Mouse (Mus musculus): ENCODE measurements at regions not wholly inside any gene's neighbourhood (a gene's known extent, or its start where the extent isn't known, plus 50 kb on each side); places are given as distances from the start of the nearest gene placed in this dataset.

- Histone ChIP-seq H3K27me3 (ENCODE audit: control insufficient read depth, insufficient read depth, low read length) (no peaks in the 10 kb centered on the region), H3K9me3 (replicated peaks; ENCODE audit: control insufficient read depth, low read length) (no peaks in the 10 kb centered on the region), H3K4me3 (ENCODE audit: low read depth, low read length) (no peak overlapping the region), H3K4me1 (ENCODE audit: control insufficient read depth, insufficient read depth) (no peaks in the 10 kb centered on the region), H3K36me3 (replicated peaks; ENCODE audit: control insufficient read depth, insufficient read depth, low read length) (no peaks in the 10 kb centered on the region), H3K9ac (replicated peaks; ENCODE audit: low read depth, low read length) (no peak overlapping the region), H3K27ac (ENCODE audit: low read depth) (no peak overlapping the region), H3K4me2 (ENCODE audit: low read depth, low read length) (no peak overlapping the region)
- TF ChIP-seq EP300 (IDR thresholded peaks at IDR 0.05; ENCODE audit: low read depth), result no peak
- no peak for TF ChIP-seq CTCF (IDR thresholded peaks at IDR 0.05; ENCODE audit: low read depth)
- WGBS, result 51% methylated on average over 4 of the region's 4 CpGs
- DNase-seq (ENCODE audit: low spot score) (no peak), ATAC-seq (ENCODE audit: insufficient read depth, low read depth) (no peak)
Observed at GRCm38 (mm10) chr12:8107137-8107536, 100.8 kb upstream of the Ldah start.

GRCm38 (mm10) chr12:8109203-8109770 lies 98.6 kb upstream of the Ldah start:
- WGBS, result 60% methylated on average over 5 of the region's 5 CpGs
- DNase-seq (ENCODE audit: low spot score) (no peak), ATAC-seq (ENCODE audit: insufficient read depth, low read depth) (no peak)
- Histone ChIP-seq H3K36me3 (replicated peaks; ENCODE audit: control insufficient read depth, insufficient read depth, low read length) (no peaks in the 10 kb centered on the region), H3K4me2 (ENCODE audit: low read depth, low read length) (no peak overlapping the region), H3K27me3 (ENCODE audit: control insufficient read depth, insufficient read depth, low read length) (no peaks in the 10 kb centered on the region), H3K4me3 (ENCODE audit: low read depth, low read length) (no peak overlapping the region), H3K9me3 (replicated peaks; ENCODE audit: control insufficient read depth, low read length) (no peaks in the 10 kb centered on the region), H3K4me1 (ENCODE audit: control insufficient read depth, insufficient read depth) (no peaks in the 10 kb centered on the region), H3K27ac (ENCODE audit: low read depth) (no peak overlapping the region), H3K9ac (replicated peaks; ENCODE audit: low read depth, low read length) (no peak overlapping the region)
- no peak for TF ChIP-seq CTCF (IDR thresholded peaks at IDR 0.05; ENCODE audit: low read depth)

DNA sequence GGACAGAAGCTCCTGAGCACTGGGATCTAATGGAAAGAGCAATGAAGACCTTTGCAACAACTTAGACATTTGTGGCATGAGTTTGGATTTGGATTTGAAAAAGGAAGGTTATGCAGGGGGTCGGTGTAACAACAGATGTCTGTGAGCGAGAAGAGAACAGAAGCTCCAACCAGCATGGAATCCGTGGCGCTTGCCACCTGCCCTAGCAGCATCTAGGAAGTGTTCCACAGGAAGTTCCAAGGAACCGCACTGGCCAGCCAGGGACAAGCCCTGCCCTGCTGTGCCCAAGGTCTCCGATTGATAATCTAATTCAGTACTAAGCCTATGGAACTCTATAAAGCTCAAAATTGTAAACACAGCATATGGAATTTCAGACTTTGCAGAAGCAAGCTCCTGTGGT lies 98.0 kb upstream of the Ldah start:
- no peak overlapping the region for H3K4me3 ChIP-seq (ENCODE audit: low read depth, low read length)
- no peak for ATAC-seq (ENCODE audit: insufficient read depth, low read depth)
- no peak for TF ChIP-seq CTCF (IDR thresholded peaks at IDR 0.05; ENCODE audit: low read depth)
- TF ChIP-seq EP300 (IDR thresholded peaks at IDR 0.05; ENCODE audit: low read depth), result no peak
- H3K9me3 ChIP-seq (replicated peaks; ENCODE audit: control insufficient read depth, low read length), result no peaks in the 10 kb centered on the region
- H3K36me3 ChIP-seq (replicated peaks; ENCODE audit: control insufficient read depth, insufficient read depth, low read length), result no peaks in the 10 kb centered on the region
- H3K27me3 ChIP-seq (ENCODE audit: control insufficient read depth, insufficient read depth, low read length), result no peaks in the 10 kb centered on the region
- H3K27ac ChIP-seq (ENCODE audit: low read depth), result no peak overlapping the region
- H3K4me2 ChIP-seq (ENCODE audit: low read depth, low read length), result no peak overlapping the region
- no peak for DNase-seq (ENCODE audit: low spot score)
- H3K4me1 ChIP-seq (ENCODE audit: control insufficient read depth, insufficient read depth), result no peaks in the 10 kb centered on the region
- H3K9ac ChIP-seq (replicated peaks; ENCODE audit: low read depth, low read length), result no peak overlapping the region
- WGBS, result 79% methylated on average over 6 of the region's 6 CpGs

GRCm38 (mm10) chr12:8110297-8110696 lies 97.6 kb upstream of the Ldah start:
- 54% methylated on average over 4 of the region's 4 CpGs for WGBS
- no peak for ATAC-seq (ENCODE audit: insufficient read depth, low read depth)
- H3K4me2 ChIP-seq (ENCODE audit: low read depth, low read length), result no peak overlapping the region

GRCm38 (mm10) chr12:8111484-8111883 lies 96.4 kb upstream of the Ldah start:
- Histone ChIP-seq H3K4me3 (ENCODE audit: low read depth, low read length) (no peak overlapping the region), H3K9ac (replicated peaks; ENCODE audit: low read depth, low read length) (no peak overlapping the region), H3K9me3 (replicated peaks; ENCODE audit: control insufficient read depth, low read length) (no peaks in the 10 kb centered on the region), H3K27me3 (ENCODE audit: control insufficient read depth, insufficient read depth, low read length) (no peaks in the 10 kb centered on the region), H3K36me3 (replicated peaks; ENCODE audit: control insufficient read depth, insufficient read depth, low read length) (no peaks in the 10 kb centered on the region), H3K27ac (ENCODE audit: low read depth) (no peak overlapping the region), H3K4me2 (ENCODE audit: low read depth, low read length) (no peak overlapping the region), H3K4me1 (ENCODE audit: control insufficient read depth, insufficient read depth) (no peaks in the 10 kb centered on the region)
- WGBS, result 39% methylated on average over 4 of the region's 4 CpGs
- ATAC-seq (ENCODE audit: insufficient read depth, low read depth) (no peak), DNase-seq (ENCODE audit: low spot score) (no peak)
- TF ChIP-seq CTCF (IDR thresholded peaks at IDR 0.05; ENCODE audit: low read depth) (no peak), EP300 (IDR thresholded peaks at IDR 0.05; ENCODE audit: low read depth) (no peak)

More at GRCm38 (mm10) chr12:8110297-8110696, 97.6 kb upstream of the Ldah start:
- TF ChIP-seq CTCF (IDR thresholded peaks at IDR 0.05; ENCODE audit: low read depth) (no peak), EP300 (IDR thresholded peaks at IDR 0.05; ENCODE audit: low read depth) (no peak)
- H3K9ac ChIP-seq (replicated peaks; ENCODE audit: low read depth, low read length), result no peak overlapping the region
- no peak overlapping the region for H3K27ac ChIP-seq (ENCODE audit: low read depth)
- H3K9me3 ChIP-seq (replicated peaks; ENCODE audit: control insufficient read depth, low read length), result no peaks in the 10 kb centered on the region
- no peak overlapping the region for H3K4me3 ChIP-seq (ENCODE audit: low read depth, low read length)
- H3K4me1 ChIP-seq (ENCODE audit: control insufficient read depth, insufficient read depth), result no peaks in the 10 kb centered on the region
- no peak for DNase-seq (ENCODE audit: low spot score)
- H3K36me3 ChIP-seq (replicated peaks; ENCODE audit: control insufficient read depth, insufficient read depth, low read length), result no peaks in the 10 kb centered on the region
- no peaks in the 10 kb centered on the region for H3K27me3 ChIP-seq (ENCODE audit: control insufficient read depth, insufficient read depth, low read length)

- no peak overlapping the region for H3K27ac ChIP-seq (ENCODE audit: low read depth)
- no peaks in the 10 kb centered on the region for H3K27me3 ChIP-seq (ENCODE audit: control insufficient read depth, insufficient read depth, low read length)
- no peak overlapping the region for H3K4me2 ChIP-seq (ENCODE audit: low read depth, low read length)
- no peaks in the 10 kb centered on the region for H3K4me1 ChIP-seq (ENCODE audit: control insufficient read depth, insufficient read depth)
- DNase-seq (ENCODE audit: low spot score) (no peak), ATAC-seq (ENCODE audit: insufficient read depth, low read depth) (no peak)
- 56% methylated on average over 1 of the region's 1 CpGs for WGBS
- no peaks in the 10 kb centered on the region for H3K36me3 ChIP-seq (replicated peaks; ENCODE audit: control insufficient read depth, insufficient read depth, low read length)
- H3K9ac ChIP-seq (replicated peaks; ENCODE audit: low read depth, low read length), result no peak overlapping the region
- no peak for TF ChIP-seq CTCF (IDR thresholded peaks at IDR 0.05; ENCODE audit: low read depth)
- no peak for TF ChIP-seq EP300 (IDR thresholded peaks at IDR 0.05; ENCODE audit: low read depth)
- H3K4me3 ChIP-seq (ENCODE audit: low read depth, low read length), result no peak overlapping the region
- H3K9me3 ChIP-seq (replicated peaks; ENCODE audit: control insufficient read depth, low read length), result no peaks in the 10 kb centered on the region
Observed at GRCm38 (mm10) chr12:8155566-8155965, 52.3 kb upstream of the Ldah start.

Data from heart, postnatal 0 days (tissue).